Mouse (Mus musculus): ENCODE data around the gene Pcdh15. TPM values are rescaled to one million over a fixed set of nuclear protein-coding genes. Genes with fewer than 3 reads are reported as not detected.

Pcdh15 gene
- polyA plus RNA-seq, 1 experiment from 2014 or later: 17.4 TPM

DNA sequence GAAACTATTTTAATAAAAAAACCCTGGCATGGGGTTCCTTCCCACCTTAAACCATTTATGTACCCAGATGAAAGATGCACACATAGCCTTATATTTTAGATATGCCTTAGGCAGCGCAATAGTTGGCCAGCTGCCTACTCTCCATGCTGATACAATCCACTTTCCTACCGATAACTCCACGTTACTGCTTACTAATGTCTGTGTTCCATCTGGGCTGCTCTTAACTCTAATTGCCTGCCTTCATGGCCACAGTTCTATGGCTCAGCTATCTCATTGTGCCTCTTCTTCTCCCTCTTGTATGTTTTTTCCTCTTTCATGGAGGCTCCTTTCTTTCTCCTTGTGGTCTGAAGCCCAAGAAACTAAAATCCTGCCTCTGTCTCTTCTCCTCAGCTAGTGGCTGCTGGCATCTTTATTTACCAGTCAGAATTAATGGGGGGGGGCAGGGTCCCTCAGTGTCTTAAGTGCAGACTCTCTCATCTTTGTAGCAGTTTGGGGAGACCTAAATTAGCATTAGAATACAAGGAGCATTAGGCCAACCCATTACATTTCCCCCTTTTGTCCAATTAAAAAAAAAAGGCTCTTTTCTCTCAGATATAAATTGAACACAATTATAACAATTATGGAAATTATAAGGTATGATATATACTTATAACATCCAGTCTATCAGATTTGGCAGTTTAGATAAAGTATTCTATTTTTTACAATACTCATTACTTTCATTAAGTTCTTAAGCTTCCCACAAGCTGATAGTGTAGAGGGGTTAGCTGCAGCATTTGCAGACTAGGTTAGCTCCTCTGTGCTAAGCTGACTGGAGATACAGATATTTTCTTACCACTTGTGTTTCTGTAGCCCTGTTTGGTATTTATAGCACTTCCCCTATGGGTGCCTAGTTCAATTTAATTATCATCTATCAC, 1240.4 kb downstream of the Pcdh15 start:
- Histone ChIP-seq H3K4me3 (replicated peaks) (no peak overlapping the region), H3K9ac (replicated peaks) (no peak overlapping the region), H3K4me1 (0 out of 2 replicates have a peak, but pooled peaks cover 5% of the 10 kb centered on the region), H3K36me3 (no peaks in the 10 kb centered on the region), H3K9me3 (replicated peaks) (no peaks in the 10 kb centered on the region), H3K27ac (replicated peaks) (no peak overlapping the region), H3K27me3 (replicated peaks) (no peaks in the 10 kb centered on the region), H3K4me2 (no peak overlapping the region)
- 39% methylated on average over 3 of the region's 3 CpGs for WGBS
- ATAC-seq (ENCODE audit: low FRiP score): no peak

DNA sequence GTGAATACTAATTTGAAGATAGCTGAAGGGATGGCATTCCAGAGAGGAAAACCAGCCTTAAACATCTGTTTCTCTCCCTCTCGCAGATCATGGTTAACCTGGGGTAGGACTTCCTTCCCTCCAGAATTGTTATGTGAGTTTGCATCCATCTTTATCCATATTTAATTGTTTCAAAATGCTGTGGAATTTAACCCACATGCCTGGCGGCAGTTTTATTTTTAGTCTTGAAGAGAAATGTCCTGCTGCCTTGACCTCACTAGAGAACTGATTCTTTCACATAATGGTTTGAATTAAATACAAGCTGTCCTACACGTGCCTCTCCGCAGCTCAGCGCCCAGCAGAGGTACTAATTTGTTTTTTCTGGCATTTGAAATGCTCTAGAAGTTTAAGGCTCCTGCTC, 1260.4 kb downstream of the Pcdh15 start:
- 64% methylated on average over 5 of the region's 5 CpGs for WGBS
- Histone ChIP-seq H3K9me3 (replicated peaks) (no peaks in the 10 kb centered on the region), H3K9ac (replicated peaks) (no peak overlapping the region), H3K4me3 (replicated peaks) (no peak overlapping the region), H3K36me3 (no peaks in the 10 kb centered on the region), H3K4me1 (no peaks in the 10 kb centered on the region), H3K27ac (replicated peaks) (no peak overlapping the region), H3K4me2 (no peak overlapping the region), H3K27me3 (replicated peaks) (no peaks in the 10 kb centered on the region)
- ATAC-seq (ENCODE audit: low FRiP score): no peak

- H3K4me2 ChIP-seq: no peak overlapping the region
- no peaks in the 10 kb centered on the region for H3K9me3 ChIP-seq (replicated peaks)
- no peak overlapping the region for H3K9ac ChIP-seq (replicated peaks)
- H3K36me3 ChIP-seq: no peaks in the 10 kb centered on the region
- peaks cover 3% of the 10 kb centered on the region; the same call in 1 of the 2 replicates for H3K4me1 ChIP-seq
- ATAC-seq (ENCODE audit: low FRiP score): no peak
- WGBS: 80% methylated on average over 1 of the region's 1 CpGs
- H3K27me3 ChIP-seq (replicated peaks): no peaks in the 10 kb centered on the region
- no peak overlapping the region for H3K27ac ChIP-seq (replicated peaks)
- no peak overlapping the region for H3K4me3 ChIP-seq (replicated peaks)
Measured at GRCm38 (mm10) chr10:74378697-74379096, 1279.6 kb downstream of the Pcdh15 start.

DNA sequence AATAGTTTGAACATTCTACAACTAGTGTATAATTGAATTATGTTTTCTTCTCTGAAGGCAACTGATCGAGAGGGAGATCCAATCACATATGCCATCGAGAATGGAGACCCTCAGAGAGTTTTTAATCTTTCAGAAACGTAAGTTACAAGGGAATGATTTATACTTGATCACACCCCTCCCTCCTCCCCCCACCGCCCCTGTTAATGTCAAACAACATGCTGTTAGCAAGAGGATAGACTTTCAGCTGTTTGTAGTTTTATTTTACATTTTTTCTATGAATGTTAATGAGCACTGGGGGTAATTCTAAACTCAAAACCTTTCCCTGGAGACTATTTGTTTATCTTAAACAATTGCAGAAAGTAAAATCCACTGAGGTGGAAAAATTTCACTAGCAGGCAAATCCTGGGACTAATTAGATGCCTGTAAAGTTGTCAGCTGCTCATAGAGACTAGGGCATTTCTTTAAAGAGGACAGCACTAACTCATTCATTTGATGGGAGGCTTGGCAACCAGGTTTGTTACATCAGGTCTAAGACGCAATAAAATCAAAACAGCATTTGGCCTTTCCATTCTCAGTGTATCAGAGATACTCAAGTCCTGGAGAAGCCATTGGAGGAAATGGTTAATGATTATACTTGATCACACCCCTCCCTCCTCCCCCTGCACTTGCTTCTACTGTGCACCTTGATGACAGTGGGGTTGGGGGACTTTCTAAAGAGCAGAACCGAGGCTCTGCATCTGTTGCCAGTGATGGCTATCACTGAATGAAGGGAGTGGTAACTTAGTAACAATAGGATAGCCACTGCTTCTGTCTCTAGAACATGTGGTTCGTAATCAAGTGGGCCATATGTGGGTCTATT, 1280.4 kb downstream of the Pcdh15 start:
- Histone ChIP-seq H3K4me2 (no peak overlapping the region), H3K4me3 (replicated peaks) (no peak overlapping the region), H3K9me3 (replicated peaks) (no peaks in the 10 kb centered on the region), H3K27ac (replicated peaks) (no peak overlapping the region), H3K9ac (replicated peaks) (no peak overlapping the region), H3K4me1 (peaks cover 3% of the 10 kb centered on the region; the same call in 1 of the 2 replicates), H3K36me3 (no peaks in the 10 kb centered on the region), H3K27me3 (replicated peaks) (no peaks in the 10 kb centered on the region)
- WGBS: 25% methylated on average over 7 of the region's 7 CpGs
- ATAC-seq (ENCODE audit: low FRiP score): no peak

DNA sequence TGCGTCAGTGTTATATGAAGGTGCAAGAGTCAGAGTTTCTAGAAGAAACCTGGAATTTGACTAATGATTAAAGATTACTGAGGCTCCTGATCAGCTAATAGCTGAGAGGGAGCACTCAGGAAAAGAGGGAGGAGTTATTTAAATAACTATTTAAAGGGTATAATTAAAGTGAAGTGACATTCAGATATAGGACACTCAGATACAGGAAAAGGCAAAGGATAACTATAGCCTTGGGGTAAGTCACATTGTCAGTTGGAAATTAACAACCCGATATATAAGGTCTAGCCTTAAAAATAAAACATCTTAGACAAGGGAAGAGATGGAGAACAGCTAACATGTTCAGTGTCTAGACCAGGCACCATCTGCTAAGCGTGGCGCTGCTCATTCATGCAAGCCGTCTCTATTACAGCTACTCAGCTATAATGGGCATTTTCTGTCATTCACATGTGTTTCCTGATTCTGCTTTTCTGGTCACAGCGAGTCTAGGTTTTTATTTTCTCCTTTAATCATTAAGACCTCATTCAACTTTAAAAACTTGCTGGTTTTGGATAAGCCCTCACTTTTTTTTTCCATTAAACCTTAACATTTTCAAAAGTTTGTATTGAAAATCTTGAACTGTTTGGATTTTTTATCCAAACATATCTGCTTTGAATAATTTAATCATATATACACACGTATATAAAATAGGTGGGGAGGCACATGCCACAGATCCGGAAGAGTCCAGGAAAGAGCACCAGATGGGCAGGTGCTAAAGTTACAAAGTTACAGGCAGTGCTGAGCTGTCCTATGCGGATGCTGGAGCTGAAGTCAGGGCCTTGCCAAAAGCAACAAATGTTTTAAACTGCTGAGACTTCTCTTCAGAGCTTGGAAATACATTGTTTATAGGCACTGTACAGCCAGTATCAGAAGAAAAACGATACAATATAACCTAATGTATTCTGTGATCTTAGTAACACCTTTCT, 1288.7 kb downstream of the Pcdh15 start:
- Histone ChIP-seq H3K36me3 (no peaks in the 10 kb centered on the region), H3K4me1 (no peaks in the 10 kb centered on the region), H3K4me2 (no peak overlapping the region), H3K27me3 (replicated peaks) (no peaks in the 10 kb centered on the region), H3K9ac (replicated peaks) (no peak overlapping the region), H3K9me3 (replicated peaks) (no peaks in the 10 kb centered on the region), H3K27ac (replicated peaks) (no peak overlapping the region), H3K4me3 (replicated peaks) (no peak overlapping the region)
- 49% methylated on average over 10 of the region's 10 CpGs for WGBS
- peak; percentile 66; the same call in 1 of the 2 replicates for ATAC-seq (ENCODE audit: low FRiP score)

DNA sequence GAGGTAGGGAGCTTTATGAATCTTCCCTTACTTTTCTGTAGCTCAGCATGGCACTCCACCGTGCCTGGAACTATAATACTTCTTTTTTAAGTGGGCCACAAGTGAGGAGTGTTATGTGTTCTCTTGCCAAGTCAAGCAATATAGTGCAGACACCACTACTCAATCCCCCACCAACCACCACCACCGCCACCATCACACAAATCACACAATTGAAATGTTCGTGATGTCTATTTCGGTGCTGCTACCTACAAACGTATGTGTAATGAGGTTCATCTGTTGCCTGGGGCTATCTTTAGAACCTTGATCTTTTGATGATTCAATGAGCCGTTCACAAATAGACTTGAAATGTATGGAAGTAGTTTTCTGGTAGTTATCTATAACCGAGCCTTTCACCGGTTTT, 1304.0 kb downstream of the Pcdh15 start:
- no peaks in the 10 kb centered on the region for H3K4me1 ChIP-seq
- no peaks in the 10 kb centered on the region for H3K9me3 ChIP-seq (replicated peaks)
- H3K9ac ChIP-seq (replicated peaks): no peak overlapping the region
- 81% methylated on average over 8 of the region's 8 CpGs for WGBS
- no peak overlapping the region for H3K4me3 ChIP-seq (replicated peaks)
- no peak for ATAC-seq (ENCODE audit: low FRiP score)
- no peaks in the 10 kb centered on the region for H3K27me3 ChIP-seq (replicated peaks)
- no peak overlapping the region for H3K27ac ChIP-seq (replicated peaks)
- H3K36me3 ChIP-seq: no peaks in the 10 kb centered on the region
- no peak overlapping the region for H3K4me2 ChIP-seq

DNA sequence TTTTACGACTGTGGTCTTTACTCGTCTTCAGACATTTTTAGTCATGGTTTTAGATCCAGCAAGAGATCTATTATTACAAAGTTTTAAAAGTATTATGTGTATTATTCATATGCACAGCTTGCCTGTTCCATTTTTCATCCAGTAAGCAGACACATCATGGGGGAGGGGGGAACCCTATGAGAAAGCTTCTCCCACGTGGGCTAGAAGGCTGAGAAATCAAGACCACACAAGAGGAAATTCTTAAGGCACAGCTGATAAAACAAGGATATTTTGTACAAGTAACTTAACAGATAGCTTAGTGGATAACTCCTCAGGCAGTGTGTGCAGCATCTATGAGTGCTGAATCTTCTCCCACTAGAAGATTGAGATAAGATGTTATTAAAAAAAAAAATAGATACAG, 1314.9 kb downstream of the Pcdh15 start:
- Histone ChIP-seq H3K4me2 (no peak overlapping the region), H3K9me3 (replicated peaks) (no peaks in the 10 kb centered on the region), H3K4me3 (replicated peaks) (no peak overlapping the region), H3K4me1 (peaks cover 8% of the 10 kb centered on the region), H3K27me3 (replicated peaks) (no peaks in the 10 kb centered on the region), H3K9ac (replicated peaks) (no peak overlapping the region), H3K36me3 (no peaks in the 10 kb centered on the region), H3K27ac (replicated peaks) (no peak overlapping the region)
- WGBS: 40% methylated on average over 3 of the region's 3 CpGs
- no peak for ATAC-seq (ENCODE audit: low FRiP score)

DNA sequence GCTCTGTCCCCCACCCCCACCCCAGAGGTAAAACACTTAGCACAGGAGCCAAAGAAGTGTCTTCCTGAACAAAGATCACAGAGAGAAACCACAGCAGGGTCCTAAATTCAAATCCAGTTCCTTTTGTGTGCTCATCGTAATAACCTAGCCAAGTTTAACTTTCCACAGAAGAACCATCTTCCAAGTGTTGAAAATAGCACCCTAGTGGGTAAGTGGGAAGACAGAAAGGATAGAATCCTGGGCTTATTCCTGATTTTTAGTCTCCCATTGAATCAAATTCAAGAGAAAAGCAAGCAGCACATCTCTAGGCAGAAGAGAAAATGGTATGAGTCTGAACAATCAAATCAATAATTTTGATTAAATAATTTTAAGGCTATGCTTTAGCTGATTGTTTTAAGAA, 1315.8 kb downstream of the Pcdh15 start:
- no peak overlapping the region for H3K4me2 ChIP-seq
- WGBS: 41% methylated on average over 1 of the region's 1 CpGs
- H3K4me1 ChIP-seq: peaks cover 8% of the 10 kb centered on the region
- no peaks in the 10 kb centered on the region for H3K27me3 ChIP-seq (replicated peaks)
- no peaks in the 10 kb centered on the region for H3K36me3 ChIP-seq
- no peak overlapping the region for H3K27ac ChIP-seq (replicated peaks)
- H3K4me3 ChIP-seq (replicated peaks): no peak overlapping the region
- H3K9me3 ChIP-seq (replicated peaks): no peaks in the 10 kb centered on the region
- no peak for ATAC-seq (ENCODE audit: low FRiP score)
- no peak overlapping the region for H3K9ac ChIP-seq (replicated peaks)

DNA sequence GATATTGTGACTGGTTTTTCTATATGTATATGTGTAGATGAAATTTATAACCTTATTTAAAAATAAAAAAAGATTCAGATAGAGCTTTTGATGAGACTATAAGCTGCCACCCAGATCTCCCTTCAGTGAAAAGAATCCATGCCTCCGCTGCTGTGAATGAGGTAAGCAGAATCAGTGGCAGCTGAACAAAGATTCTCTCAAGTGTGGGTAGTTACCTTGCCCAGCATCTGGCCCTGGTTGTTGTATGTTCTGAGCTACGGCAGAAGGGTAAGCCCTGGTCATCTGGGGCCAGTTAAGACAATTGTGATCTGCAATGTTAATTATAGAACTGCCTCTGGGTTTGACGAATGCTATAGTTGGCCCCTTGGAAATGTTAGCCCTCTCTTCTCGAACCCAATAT, 1316.2 kb downstream of the Pcdh15 start:
- H3K9me3 ChIP-seq (replicated peaks): no peaks in the 10 kb centered on the region
- peak overlapping the region; percentile 8; the same call in 1 of the 2 replicates for H3K4me3 ChIP-seq (replicated peaks)
- H3K36me3 ChIP-seq: no peaks in the 10 kb centered on the region
- peak overlapping the region; percentile 39 for H3K4me2 ChIP-seq
- no peaks in the 10 kb centered on the region for H3K27me3 ChIP-seq (replicated peaks)
- 34% methylated on average over 4 of the region's 4 CpGs for WGBS
- ATAC-seq (ENCODE audit: low FRiP score): peak; percentile 57; the same call in 1 of the 2 replicates
- H3K9ac ChIP-seq (replicated peaks): no peak overlapping the region
- H3K27ac ChIP-seq (replicated peaks): peak overlapping the region; percentile 37; the same call in 1 of the 2 replicates
- peaks cover 8% of the 10 kb centered on the region for H3K4me1 ChIP-seq

DNA sequence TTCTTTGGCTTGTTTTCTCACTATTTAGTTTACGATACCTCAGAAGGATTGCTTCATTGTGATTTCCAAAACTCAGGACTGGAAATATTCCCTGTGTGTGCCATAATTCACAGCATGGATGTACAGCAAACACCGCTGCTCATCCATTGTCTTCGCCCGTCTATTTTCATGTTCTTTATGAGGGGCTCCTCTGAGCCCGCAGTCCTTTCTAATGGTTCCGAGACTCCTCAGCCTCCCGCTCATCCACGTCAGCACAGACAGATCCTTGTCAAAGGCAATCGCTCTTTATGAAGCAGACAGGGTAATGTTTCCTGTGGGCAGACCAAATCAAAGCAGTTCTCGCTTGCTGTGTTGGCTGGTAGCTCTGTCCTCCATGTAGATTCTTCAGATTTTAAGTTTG, 1316.8 kb downstream of the Pcdh15 start:
- Histone ChIP-seq H3K9ac (replicated peaks) (no peak overlapping the region), H3K27ac (replicated peaks) (peak overlapping the region; percentile 37; the same call in 1 of the 2 replicates), H3K36me3 (no peaks in the 10 kb centered on the region), H3K4me1 (peaks cover 8% of the 10 kb centered on the region), H3K4me3 (replicated peaks) (peak overlapping the region; percentile 8), H3K27me3 (replicated peaks) (no peaks in the 10 kb centered on the region), H3K4me2 (peak overlapping the region; percentile 39), H3K9me3 (replicated peaks) (no peaks in the 10 kb centered on the region)
- ATAC-seq (ENCODE audit: low FRiP score): peak; percentile 81
- 29% methylated on average over 10 of the region's 10 CpGs for WGBS

DNA sequence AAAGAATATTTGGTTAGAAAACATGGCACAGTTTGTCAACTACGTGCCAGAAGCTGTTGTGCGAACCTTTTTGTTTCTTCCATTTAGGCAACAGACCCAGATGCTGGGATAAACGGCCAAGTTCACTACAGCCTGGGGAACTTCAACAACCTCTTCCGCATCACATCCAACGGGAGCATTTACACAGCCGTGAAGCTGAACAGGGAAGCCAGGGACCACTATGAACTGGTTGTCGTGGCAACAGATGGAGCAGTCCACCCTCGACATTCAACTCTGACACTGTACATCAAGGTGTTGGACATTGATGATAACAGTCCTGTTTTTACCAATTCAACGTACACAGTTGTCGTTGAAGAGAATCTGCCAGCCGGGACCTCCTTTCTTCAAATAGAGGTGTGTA, 1350.9 kb downstream of the Pcdh15 start:
- Histone ChIP-seq H3K27ac (replicated peaks) (no peak overlapping the region), H3K4me1 (peaks cover 3% of the 10 kb centered on the region), H3K4me3 (replicated peaks) (no peak overlapping the region), H3K27me3 (replicated peaks) (no peaks in the 10 kb centered on the region), H3K36me3 (no peaks in the 10 kb centered on the region), H3K9ac (replicated peaks) (no peak overlapping the region), H3K4me2 (peak overlapping the region; percentile 19; the same call in 1 of the 2 replicates), H3K9me3 (replicated peaks) (no peaks in the 10 kb centered on the region)
- no peak for ATAC-seq (ENCODE audit: low FRiP score)
- 44% methylated on average over 11 of the region's 11 CpGs for WGBS
